Mouse (Mus musculus) natural killer cell, adult 2 months (primary cell): ENCODE measurements around the gene Tead4.

ENCODE experiments used
- DNase-seq, 2 experiments: peaks; one replicate each; pipeline ENCODE4 v3.0.0; 2022; ENCODE audit warnings: low spot score in 2 of 2

Tead4 gene

DNA sequence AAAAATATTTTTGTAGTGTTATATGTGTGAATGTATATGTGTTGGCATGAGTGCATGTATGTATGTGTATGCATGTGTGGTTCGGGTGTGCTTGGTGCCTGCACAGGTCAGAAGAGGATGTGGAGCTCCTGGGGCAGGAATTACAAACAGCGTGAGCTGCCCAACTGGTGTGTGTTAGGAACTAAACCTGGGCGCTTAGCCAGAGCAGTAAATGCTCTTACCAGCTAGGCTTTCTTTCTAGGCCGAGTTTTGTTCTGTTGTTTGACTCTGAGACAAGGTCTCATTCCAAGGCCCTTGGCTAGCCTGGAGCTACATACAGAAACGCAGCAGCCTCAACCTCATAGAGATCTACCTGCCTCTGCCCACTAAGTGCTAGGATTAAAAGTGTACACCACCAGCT is 9.3 kb downstream of the Tead4 start:
- no peak for DNase-seq

DNA sequence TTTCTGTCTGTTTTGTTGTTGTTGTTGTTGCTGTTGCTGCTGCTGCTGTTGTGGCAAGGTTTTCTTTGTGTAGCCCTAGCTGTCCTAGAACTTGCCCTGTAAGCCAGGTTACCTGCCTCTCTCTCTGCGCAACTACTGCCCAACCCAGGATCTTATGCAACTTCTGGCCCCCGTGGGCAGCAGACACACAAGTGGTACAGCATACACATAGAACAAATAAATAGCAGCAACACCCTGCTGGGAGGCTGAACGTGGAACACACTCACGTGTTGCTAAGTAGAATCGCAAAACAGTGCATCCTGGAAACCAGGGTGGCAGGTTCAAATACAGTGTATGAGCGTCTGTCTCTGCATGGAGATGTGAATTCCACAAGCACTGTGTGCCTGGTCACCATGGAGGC is 11.9 kb downstream of the Tead4 start:
- no peak for DNase-seq

DNA sequence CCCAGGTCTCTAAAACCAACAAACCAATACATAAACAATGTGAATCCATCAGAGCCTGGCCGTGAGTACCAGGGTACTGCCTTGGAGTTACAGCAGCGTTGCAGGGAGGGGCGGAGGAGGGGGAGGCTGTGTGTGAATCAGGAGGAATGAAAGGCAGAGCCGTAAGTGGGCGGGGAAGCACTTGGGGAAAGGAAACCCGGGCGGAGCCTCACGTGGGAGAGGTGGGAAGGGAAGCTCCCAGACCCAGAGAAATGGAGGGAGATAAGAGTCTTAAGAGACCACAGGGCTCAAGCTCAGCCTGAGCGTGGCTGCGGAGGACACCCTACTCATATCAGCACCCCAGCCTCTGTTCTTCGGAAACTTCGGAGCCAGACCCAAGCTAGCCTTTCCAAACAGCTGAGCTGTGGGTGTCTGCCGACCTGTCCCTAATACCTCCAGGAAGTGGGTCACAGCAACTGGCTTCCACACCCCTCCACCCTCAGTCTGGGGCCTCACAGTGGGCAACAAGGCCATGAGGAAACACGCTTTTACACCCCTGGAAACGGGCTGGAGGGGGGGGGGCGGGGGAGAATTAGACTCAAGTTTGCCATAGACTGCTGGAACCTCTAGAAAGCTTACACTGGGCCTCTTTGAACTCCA is 14.7 kb downstream of the Tead4 start:
- DNase-seq = no peak

DNA sequence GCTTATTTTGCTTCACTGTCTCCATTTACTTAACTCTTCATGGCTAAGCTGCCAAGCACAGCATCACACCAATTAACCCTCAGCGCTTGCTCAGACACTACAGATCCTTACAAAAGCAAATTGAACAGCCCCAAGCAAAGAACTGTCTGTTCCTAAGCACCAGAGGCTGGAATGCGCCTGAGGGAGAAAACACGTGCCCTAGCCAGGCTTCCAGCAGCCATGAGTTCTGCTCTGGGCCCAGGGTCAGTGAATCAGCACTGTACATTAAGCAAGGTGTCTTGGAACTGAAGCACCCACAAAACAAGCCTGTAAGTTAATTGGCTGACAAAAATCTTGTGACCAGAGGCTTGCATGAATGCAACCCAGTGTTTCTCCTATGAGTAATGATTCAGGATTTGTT is 18.5 kb downstream of the Tead4 start:
- no peak for DNase-seq

DNA sequence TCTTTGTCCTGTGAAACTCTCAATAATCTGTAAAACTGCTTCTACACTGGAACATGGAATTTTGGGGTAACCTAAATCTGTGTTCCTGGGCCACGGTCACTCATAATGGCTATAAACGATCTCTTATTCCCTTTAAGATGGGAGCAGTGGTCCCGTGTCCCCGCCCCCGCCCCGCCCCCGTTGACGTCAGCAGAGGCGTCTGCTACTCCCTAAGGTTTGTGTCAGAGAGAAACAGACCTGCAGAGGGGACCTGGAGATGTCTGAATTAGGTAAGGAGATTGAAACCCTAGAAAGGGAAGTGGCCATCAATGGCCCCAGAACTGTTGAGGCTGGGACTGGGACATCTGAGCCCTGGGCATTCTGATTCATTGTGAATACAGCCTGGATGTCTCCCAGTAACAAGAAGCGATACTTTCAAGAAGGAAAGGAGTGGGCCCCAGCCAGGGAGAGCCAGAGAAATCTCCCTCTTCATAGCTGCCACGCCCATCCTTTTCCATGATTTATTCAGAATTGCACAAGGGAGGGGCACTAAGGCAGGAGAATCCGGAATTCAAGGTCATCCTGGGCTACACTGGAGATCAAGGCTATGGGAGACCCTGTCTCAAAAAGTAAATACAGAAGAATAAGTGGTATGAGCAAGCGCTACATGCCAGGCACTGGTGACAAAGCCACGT is 20.0 kb downstream of the Tead4 start:
- DNase-seq = no peak

DNA sequence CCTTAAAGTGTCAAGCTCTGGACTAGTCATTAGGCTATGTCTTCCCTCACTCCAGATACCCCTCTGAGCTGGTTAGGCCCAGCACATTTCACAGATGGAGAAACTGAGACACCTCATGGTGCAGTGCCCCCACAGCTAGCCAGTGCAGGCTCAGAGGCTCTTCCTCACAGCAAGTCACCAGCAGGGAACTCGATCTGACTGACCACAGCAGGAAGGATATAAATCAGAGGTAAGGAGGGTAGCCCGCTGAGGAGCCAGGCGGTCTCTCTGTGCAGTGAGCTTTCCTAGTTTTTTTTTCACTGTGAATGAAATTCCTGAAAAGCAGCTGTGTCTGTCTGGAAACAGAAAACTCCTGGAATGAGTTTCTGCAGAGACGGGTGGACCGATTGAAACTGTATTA is 21.0 kb downstream of the Tead4 start:
- no peak for DNase-seq

DNA sequence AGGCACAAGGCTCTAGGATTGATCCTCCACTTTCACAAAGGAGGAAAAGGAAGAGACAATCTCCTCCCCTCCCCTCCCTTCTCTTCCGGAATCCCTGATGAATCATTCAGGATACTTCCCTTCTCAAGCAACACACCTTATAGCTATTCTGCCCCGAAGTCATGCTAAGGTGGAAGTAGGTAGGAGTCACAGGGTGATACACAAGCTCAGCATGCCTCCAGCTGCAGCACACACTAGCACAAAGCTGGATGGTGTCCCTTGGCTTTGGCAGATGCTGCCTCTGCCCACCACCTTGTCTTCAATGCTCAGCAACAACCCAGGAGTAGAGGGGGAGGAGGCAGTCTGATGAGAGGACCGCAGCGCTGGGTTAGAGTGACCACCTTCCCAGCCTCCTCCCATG is 21.5 kb downstream of the Tead4 start:
- no peak for DNase-seq

DNA sequence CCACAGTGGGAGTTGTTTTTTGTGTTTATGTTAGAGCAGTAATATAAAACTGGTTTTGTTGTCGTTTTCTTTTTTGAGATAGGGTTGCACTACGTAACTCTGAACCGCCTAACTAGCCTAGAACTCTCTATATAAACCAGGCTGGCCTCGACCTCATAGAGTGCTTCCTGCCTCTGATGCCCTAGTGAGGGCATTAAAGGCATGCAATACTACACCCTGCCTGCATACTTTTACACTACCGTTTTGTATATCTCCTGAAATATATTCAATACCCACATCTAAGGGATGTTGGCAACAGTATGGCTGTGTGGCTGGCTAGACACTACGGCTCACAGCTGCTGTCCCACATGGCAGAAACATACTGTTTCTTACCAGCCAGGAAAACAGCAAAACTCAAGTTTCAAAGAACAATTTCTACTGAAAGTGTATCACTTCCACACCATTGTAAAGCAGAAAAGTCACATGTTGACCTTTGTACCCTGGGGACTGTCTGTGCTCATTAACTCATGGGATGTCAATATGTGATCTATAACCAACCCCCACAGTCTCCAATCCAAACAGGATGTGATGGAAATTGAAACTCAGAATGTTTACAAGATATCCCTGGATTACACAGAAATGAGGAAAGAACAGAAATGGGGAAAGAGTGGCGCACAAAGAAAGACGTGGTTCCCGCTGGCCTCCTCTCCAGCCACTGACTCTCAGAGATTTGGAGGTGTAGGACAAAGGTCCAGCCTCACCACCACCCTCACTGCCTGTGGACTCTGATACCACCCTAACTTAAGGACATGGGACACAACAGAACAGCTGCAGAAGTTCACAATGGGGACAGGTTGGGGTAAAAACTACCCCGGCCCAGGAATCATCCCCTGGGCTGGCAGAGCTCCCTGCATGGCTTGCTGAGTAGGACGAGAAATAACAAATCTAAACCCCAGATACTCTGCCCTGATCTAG is 23.2 kb downstream of the Tead4 start:
- DNase-seq = no peak

DNA sequence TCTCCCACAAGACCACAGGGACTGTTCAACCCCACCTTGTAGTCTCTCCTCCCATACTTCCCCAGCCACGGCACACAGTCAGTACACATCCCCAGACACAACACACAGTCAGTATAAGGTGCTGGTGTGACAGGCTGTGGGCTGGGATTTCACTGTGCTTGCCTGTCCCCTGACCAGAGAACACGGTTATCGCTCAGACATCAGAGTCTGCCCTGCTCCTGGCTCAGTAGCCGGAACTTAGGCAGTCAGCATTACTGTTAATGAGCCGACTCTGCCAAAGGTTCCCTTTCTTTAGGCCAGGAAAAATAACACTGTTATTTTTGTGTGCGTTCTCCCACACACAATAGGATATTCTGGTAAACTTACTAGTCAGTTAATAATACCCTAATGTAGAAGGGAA is 24.3 kb downstream of the Tead4 start:
- DNase-seq = no peak

DNA sequence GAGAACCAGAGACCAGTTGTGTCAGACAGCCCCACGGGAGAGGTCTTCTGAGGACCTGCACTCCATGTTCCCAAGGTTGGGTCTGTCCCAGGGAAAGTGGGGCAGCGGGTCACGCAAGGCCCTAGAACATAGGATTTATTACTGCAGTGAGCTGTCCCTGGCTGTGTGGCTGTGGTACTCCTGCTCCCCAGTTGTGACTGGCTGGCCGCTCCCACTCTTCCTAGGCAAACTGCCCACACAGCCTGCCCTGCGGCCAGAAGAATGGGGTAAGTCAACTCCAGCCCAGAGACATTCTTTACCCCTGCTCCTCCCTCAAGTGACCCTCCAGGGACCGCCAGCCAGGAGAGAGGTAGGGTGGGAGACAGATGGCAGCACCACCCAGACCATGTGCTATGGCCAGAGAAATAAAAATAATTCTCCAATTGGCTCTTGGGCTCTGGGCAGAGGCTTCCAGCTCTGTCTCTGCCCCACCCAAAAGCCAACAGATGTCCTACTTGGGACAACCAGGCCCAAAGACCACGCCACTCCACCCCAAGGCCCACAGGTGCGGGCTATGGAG is 25.0 kb downstream of the Tead4 start:
- no peak for DNase-seq

DNA sequence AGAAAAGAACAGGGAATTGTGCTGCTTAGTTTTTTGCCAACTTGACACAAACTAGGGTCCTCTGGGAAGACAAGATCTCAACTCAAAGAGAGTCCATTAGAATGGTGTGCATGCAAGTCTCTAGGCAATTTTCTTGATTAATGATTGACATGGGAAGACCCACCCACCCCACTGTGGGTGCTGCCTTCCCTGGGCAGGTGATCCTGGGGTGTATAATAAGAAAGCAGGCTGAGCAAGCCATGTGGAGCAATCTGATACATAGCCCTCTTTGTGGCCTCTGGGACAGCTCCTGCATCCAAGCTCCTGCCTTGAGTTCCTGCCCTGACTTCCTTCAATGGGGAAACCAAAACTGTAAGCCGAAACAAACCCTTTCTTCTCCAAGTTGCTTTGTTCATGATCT is 27.1 kb downstream of the Tead4 start:
- no peak for DNase-seq

DNA sequence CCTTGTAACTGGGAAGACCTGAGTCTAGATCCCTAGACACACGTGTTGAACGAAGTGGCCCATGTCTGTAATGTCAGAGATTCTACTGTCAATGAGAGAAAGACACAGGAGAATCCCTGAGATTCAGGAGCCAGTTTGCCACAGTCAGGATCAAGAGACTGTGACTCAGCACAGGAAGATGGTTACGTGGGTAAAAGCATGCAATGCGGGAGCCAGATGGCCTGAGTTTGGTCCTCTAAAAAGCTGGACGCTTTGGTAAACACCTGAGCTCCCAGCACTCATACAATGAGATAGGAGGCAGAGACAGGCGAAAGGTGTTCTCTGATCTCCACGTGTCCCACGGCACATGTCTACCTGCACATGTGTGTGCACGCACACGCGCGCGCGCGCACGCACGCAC is 27.9 kb downstream of the Tead4 start:
- DNase-seq = no peak

DNA sequence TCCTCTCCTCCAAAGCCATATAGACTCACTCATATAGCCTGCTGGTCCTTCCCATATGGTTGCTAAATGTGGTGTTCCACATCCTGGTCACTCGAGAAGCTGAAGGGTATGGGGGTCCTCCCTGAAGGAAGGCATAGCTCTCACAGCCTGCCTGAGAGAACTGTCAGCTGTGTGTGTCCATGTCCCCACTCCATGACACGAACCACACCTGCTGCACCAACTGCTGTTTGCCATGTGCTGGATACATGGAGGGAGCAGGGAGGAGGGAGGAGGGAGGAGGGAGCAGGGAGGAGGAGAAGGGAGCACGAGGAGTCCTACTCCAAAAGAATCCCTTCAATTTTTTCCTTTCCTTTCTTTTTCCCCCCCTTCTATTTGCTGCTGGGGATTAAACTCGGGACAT is 30.8 kb downstream of the Tead4 start:
- no peak for DNase-seq

DNA sequence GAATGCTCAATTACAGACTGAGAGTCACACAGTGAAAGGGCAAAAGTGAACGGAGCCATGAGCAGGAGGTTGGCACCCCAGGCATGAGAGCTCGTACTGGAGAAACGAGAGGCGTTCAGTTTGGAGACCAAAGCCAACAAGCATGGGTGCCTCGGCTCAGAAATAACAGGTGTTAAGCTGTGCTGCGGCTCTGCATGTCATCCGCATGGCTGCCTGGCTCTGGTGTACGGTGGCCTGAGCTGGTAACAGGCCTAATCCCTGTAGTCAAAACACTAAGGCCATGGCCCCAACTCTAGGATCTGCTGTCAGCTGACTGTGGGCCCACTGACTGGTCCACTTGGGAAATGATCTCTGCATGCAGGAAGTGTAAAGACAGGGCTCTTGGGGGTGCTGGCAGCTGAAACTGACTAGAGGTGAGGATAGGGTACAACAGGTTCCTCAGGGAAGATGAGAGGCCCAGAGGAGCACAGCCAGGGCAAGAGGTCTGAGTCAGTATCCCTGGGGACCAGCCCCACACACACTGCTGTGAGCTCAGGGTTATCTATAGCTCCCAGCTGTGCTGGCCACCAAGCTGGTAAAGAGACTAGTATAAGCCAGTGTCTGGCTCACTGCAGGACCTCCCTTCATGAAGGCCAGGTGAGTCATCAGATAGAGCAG is 35.6 kb downstream of the Tead4 start:
- DNase-seq = no peak

DNA sequence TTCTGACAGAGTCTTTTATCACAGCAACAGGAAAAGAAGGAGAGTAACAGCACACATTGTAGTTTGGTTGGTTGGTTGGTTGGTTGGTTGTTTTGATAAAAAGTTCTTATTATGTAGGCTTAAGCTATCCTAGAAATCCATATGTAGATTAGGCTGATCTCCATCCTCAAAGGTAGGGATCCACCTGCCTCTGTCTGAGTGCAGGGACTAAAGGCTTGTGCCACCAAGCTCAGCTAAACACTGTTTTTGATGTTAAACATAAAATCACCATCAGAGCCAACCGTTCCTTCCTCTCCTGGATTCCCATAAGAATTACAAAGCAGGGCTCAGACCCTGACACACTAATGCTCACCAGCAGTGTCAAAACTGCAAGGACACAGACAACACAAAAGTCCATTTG is 39.1 kb downstream of the Tead4 start:
- DNase-seq = no peak

DNA sequence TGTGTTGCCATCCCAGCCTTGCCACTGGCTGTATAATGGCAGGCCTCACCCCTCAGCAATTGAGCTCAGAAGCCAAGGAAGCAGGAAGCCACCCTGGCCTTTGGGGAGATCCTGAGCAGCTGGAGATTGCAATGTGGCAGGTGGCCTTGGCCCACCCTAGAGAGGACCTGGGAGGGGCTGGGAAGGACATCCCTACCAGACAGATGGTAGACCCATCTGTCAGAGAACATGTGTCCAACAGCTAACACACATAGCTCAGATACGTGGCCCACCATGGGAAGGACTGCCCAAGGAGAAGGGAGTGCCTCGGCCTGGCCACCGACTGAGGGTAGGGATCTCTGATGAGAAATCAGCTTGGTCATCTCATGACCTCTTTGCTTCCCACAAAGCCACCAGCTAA is 41.4 kb downstream of the Tead4 start:
- no peak for DNase-seq

DNA sequence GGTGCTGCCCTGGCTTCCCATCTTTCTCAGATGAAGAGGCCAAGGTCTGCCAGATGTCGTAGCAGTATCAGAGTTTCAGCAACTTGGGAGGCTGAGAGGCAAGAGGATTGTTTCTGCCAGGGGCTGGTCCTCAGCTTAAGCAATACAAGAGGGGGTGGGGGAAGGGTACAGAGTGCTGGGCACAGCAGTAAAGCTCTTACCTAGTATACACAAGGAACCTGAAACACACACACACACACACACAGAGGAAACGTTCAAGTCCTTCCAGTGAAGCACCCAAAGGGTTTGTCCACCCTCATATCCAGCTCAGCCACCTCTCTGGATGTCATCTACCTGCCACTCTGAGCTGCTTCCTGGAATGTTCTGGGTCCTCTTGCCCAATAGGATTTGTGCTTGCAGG is 44.7 kb downstream of the Tead4 start:
- no peak for DNase-seq

DNA sequence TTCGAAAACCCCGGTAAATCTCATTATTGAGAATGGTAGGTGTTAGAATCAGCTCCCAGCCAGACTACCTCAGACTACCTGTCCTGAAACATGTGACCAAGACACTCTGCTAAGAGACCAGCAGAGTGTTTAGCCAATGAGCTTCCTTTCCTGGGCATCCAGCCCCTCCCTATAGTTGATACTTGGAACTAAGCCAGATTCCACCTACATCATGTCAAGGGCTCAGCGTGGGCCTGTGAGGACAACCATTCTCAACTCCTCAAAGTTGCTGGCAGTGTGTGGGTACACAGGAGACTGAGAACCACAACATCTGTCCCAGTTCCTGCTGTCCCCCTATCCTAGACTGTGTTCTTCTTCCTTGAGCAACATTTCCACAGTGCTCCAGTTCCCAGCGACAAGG is 45.3 kb downstream of the Tead4 start:
- DNase-seq = no peak

DNA sequence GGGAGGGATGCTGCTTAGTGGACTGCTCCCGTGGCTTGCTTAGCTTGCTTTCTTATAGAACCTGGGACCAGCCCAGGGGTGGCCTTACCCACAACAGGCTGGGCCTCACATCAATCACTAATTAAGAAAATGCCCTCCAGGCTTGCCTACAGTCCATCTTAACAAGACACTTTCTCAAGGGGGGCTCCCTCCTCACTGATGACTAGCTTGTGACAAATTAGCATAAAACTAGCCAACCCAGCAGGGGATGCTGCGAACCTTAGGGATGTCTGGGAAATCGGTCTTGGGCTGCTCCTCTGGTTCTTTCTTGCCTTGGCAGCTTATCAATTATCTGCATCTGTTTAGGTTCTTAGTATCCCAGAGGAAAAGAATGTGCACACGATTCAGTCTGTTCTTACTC is 46.1 kb downstream of the Tead4 start:
- DNase-seq = no peak

DNA sequence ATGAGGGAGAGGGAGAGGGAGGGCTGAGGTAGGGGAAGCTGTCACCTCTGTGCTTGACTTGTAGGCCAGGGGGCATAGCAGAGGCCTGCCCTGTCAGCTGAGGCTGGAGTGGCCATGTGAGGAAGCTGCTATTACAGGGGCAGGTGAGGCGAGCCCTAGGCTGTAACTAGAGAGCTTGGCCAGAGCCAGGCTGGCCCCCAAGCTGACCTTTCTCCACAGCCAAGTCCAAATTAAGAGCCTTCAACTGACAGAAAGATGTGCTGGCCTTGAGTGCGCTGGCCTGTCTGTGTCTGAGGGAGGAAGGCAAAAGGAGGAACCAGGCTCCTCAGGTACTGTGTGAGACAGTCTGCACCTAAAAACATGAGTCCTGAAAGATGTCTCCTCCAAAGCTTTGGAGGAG is 47.5 kb downstream of the Tead4 start:
- DNase-seq = no peak

DNA sequence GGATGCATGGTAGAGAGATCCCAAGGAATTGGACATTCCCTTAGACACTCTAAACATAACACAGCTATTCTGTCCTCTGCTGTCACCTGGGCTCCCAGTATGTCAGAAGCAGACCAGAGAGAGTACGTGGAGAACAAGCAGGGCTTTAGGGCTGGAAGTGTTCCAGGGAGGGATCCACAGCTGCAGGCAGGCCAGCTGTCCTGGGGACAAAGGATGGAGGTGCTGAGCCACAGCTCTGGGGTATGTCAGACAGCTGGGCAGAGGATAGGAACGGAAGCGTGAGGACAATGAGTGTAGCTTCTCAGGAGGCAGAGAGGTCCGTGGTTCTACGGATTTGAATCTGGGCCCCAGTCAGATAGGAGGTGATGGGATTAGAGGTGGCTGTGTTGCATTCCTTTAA is 50.0 kb downstream of the Tead4 start:
- DNase-seq = no peak
